Mouse (Mus musculus) lung, postnatal 25 days (tissue): Measurements from ENCODE around the gene Gpr1.

Experiments used
- DNase-seq: peaks from one replicate; pipeline ENCODE4 v3.0.0; 2022; ENCODE audit warnings: low spot score

Gene Gpr1

DNA sequence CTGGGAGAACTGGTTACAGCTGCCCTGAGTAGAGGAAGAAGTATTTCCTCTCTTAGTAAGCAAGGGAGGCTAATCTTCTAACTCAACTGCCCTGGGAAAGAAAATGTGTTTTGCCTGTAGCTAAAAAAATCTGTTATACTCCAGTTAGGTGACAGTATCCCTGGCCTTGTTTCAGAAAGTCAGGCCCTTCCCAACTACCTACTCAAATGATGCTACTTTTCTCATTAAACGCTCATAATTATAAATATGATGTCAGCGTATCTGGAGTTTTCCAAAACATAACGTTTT is at the start of gene Gpr1:
Gene Gpr1, minus strand, starts transcription at position 273 of the 288 bp plus-strand sequence.
- DNase-seq, result no peak

DNA sequence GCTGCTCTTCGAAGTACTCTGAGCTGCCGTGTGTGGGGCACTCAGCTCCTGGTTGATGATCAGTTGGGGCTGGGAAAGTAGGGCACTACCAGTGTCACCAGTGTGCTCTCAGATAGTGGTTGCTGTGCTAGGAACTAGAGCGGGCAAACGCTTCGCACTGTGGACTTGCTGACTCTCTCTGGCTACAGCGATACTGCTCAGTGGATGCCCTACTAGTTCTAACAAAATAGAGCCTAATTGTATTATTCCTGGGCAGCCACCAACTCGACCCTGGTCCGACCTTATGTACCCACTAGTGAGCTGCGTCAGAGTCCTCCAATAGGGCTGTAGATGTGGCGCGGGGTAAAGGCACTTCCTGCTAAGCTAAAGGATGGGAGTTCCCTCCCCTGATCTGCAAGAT is 49.3 kb upstream of the Gpr1 start:
- DNase-seq, result no peak

DNA sequence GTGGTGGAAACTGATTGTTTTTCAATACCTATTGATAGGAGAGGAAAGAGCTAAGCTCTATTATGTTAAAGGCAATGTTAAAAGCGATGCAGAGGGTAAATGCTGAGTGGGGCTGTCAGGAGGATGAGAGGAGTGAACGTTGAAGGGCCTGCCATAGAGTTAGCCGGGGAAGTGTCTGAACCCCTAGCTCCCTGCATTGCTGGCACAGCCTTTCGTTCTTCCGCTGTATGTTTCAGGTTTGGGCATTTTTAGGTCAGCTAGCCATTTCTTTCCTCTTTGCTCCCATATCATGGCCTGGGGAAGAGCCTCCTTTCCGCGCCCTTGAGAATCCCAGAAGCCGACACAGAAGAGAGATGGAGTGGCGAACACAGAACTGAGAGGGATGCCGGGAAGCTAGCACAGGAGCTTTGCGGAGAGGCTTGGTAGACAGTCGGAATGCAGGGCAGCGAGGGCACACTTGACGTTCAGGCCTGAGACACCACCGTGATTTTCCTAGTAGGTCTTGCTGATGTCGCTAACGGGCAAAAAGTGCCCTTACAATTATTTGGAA is 46.8 kb upstream of the Gpr1 start:
- no peak for DNase-seq

DNA sequence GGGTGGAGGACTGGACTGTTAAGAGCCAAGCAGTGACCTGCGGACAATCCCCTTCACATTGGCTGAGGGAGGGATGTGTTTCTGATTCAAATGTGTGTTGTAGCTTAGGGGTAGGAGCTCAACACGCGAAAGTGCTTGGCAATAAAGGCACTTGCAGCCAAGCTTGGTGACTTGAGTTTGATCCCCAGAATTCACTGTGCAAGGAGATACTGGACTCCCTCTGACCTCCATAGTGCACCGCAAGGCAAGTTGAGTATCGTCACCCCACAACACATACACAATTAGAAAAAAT is 46.3 kb upstream of the Gpr1 start:
- no peak for DNase-seq

DNA sequence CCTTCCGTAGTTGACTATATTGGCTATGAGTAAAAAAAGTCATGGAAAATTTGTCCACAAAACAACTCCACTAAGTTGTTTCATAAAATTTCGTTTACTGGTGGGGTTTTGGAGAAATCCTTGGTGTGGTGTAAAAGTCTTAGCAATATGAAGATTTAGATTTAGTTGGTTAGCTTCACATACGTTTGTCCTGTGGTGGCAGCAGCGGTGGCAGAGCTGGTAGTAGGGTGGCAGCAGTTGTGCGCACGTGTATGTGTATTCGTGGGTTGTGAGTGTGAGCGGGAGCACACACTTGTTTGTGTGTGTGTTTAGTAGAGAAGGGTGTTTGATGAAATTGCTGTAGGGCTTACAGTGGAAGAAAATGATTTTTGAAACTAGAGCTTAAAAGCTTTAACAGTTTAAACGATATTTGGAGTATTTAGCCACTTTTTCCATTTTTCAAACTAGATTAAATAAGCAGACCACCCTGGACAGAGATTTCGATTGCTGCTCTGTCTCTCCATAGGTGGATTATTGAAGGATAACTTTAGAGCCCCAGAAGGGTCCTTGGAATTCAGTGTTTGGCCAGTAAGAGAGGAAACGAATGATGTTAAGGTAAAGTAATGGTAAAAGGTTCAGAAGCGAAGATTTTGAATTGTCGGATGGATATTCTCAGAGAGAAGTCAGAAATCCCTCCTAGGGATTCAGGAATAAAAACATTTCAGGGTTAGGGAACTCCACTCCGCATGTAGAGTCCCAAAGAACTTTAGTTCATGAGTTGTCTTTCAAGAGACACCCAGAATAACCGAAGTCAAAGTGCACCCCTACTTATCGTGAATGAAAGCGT is 45.8 kb upstream of the Gpr1 start:
- DNase-seq, result no peak

DNA sequence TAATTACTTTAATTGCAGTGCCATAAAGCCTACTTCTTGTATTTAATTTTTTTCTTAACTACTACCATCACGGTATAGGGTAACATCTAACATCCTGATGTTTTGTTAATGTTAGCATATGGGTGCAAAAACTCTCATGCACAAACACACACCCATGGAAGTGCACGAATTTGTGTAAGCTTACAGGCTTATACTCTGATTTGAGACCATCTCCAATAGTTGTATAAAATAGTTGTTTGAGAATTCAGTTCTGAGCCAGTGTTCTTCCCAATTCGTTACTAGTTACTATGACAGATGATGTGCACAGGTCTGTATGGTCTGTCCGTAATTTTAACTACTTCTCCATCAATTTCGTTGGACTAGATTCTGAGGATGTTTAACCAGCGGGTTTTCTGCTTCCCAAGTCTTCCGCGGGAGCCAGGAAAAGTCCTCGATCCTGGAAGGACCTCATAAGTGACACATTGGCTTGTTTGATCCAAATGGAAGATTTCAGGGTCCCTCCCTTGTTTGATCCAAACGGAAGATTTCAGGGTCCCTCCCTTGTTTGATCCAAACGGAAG is 45.0 kb upstream of the Gpr1 start:
- no peak for DNase-seq

DNA sequence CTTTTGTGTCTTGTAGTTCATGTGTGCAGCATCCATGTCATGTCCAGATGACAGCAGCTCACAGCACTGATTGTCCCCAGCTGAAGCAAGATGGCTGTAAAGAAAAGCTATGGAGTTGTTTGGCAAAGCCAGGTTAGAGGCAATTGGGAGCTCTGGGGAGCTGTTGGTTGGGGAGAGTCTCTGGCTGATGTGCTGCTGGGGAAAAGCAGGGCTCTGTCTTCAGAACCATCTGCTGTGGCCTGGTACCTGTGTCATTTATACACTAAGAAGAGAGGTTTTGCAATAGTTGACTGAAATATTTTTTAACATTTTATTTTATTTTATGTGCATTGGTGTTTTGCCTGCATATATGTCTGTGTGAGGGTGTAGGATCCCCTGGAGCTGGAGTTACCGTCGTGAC is 44.2 kb upstream of the Gpr1 start:
- DNase-seq, result no peak

DNA sequence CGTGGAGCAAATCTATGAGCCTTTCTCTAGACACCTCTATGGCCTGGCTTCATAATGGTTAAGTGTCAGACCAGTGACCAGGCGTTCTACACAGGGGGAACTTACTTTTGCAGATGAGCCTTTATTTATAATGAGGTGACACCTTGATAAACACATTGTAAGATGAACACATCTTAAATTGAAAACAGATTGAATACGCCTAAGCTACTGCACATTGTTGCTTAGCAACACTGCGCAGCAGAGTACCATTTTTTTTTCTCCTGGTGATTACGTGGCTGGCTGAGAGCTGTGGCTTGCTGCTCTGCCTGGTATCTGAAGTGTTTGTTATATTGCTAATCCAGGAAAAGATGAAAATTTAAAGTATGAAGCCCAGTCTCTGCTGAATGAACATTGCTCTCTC is 41.7 kb upstream of the Gpr1 start:
- DNase-seq, result no peak

DNA sequence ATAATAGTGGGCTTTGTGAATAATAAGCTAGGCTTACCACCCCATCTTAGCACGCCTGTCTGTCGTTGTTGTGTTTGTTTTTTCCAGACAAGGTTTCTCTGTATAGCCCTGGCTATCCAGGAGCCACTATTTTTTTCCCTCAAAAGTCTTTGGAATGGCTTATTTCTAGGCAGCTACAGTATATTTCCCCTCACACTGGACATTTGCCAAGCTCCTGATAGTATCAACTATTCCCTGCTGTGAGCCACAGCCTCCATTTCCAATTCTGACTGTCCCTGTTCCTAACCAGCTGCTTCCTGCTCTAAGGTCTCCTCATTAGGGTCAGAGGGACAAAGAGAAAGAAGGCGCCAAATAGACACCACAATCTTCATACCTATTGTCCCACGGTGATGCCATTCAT is 40.8 kb upstream of the Gpr1 start:
- DNase-seq, result no peak

DNA sequence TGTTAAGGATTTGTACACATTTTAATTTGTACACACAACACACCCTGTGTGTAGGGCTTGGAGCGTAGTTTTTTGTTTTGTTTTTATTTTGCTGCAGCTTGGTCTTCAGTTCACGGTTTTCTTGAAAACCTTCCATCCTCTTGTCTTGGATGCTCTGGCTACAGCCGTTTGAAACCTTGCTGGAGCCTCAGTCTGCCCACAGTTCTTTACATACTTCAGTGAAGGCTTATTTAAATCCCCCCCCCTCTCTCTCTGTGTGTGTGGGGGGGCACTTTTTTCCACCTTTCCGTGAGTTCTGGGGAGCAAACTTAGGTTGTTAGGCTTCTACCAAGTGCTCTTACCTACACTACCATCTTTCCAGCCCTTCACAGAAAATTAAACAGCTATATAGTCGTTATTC is 38.9 kb upstream of the Gpr1 start:
- no peak for DNase-seq

DNA sequence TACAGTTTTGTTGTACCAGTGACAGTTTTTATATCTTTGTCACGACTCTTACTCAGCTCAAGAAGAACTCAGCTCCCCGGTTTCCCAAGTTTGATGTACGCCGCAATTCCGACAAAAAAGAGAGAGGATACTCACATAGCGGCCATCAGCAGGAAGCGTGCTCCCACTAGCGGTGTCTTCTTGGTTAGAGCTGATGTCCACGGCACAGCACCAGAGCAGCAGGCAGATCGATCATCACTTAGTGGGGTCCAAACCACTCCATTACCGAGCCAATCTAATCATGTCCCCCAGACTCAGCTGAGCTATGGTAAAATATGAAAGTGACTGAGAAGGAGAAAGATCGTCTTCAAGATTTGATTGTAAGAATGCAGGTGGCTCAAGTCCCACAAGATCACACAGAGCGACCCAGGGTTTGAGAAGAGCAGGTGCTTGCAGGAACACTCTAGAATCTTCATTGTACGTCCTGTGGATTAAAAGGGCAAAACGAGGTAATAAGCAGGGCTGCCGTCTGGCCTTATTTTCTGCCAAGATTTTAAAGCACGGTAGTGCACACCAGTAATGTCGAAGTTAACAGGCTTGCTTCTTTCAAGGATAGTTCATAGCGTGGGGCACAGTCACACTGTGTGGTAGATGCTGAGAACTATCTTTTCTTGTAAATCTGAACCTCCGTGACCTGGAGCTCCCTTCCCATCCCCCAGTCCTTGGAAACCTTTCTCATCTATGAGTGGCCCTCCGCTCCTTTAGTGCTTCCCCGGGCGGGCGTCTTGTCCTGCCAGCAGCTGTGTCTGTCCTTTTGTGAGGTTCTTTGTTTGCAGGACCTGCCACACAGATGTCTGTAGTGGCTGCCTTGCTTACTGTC is 38.2 kb upstream of the Gpr1 start:
- DNase-seq, result no peak

DNA sequence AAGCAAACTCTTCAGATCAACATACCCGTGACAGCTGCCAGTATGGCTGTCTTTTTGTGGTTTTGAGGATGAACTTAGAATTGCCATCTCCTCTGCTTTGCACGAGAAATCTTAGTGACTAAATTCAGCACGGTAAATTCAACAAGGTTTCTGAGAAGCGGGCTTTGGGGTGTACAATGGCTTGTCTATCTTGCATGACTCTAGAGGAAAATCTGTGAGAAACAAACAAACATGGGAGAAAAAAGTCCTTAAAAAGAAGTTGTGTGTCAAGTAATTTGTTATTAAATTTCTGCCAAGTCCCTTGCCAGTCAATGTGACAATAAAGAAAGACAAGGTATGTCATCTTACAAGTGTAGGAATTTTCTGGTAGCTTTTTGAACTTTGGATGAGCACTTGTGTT is 34.9 kb upstream of the Gpr1 start:
- no peak for DNase-seq

DNA sequence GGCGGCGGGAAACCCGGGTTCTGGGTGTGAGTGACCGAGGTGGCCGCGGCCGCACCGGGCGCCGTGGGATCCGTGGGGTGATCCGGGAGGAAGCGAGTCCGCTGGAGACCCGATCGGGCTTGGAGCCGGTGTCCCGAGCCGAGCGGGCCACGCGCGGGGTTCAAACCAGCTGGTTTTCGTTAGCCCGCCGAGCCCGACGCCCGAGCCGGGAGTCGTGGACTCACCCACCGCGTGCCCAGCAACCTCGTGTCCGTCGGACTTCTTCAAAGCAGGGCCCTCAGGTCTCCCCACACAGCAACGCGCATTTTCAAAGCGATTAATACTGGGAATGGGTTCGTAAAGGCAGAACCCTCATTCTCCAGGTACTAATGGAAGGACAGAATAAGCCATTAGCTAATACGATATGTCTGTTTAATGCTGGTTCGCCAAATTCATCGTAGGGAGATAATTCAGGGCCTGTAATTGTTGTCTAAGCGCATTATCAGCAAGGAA is 34.1 kb upstream of the Gpr1 start:
- DNase-seq, result no peak

DNA sequence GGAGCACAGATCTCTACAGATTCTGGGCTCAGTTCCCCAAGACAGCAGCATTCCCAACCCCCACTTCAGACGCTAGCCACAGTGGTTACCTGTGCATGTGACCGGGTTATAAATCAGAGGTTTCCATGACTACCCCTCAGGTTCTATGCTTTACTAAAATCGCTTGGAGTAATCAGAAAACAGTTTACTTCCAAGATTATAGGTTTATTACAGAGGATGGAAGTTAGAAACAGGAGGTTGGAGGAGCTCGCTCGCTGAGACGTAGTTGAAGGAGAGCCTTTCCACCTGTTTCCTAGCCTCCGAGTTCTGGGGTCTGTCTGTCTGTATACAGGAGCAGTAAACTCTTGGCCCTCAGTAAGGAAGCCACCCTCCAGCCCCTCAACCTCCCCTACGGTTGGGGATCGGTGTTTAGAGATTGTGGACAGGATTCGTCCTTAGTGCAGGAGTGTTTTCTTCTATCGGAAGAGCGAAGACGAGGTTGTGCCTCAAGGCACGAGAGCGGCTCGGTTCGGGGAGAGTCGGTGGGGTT is 33.6 kb upstream of the Gpr1 start:
- DNase-seq, result no peak

DNA sequence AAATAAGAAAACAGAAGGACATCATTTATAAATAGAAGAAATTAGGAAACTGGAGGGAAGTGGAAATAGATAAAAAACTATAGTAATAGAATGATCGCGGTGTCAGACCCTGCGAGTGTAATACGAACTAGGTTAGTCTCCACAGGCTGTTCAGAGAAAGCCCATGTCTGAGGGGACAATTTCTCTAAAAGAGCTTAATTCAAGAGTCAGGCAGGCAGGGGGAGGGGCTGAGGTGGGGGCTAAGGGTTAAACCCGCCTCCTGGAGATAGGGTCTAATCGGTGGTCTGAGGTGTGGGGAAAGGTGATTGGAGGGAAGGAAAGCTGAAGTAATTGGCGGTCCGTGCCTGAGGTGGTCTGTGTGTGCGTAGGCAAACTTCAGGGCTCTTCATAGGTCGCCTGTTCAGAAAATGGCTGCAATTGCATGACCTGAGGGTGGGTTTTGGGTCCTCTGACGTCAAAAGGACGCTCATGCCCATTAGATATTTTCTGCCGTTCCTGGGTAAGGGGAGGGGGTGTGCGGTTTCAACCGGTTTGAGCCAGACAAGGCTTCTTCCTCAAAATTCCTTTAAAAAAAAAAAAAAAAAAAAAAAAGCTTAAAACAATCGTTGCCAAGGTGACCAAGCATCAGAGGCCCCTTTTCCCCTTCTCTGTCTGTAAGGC is 32.6 kb upstream of the Gpr1 start:
- DNase-seq, result no peak

DNA sequence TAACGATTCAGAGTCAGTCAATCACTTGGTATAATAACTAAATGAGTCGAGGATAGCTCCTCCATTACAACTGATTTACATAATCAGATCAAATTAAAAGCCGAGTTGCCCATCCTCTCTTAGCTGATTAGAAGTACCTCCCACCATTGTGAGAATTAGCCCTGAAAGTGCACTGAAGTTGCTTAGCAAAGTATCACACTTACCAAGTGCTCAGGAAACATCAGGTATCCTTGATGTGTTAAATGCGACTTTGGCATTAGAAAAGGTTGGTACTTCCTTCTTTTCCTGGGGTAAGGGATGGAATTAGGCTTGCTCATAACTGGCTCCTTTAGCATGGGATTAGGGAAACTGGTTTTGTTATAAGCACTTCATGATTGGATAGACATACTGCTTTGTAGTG is 29.5 kb upstream of the Gpr1 start:
- no peak for DNase-seq

DNA sequence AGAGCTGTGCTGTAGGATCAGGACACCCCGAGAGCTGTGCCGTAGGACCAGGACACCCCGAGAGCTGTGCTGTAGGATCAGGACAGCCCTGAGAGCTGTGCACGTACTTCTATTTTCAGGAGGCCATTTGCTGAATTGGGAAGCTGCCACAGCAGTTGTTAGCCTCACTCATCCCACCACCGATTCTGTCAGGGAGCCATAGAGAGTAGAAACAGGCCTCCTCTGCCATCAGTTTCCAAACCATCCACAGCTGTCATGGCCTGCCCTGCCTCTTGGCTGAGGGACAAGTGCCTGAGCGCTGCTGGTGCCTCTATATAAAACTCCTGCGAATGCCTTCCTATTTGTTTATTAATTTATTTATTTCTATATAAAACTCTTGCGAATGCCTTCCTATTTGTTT is 25.4 kb upstream of the Gpr1 start:
- DNase-seq, result no peak

DNA sequence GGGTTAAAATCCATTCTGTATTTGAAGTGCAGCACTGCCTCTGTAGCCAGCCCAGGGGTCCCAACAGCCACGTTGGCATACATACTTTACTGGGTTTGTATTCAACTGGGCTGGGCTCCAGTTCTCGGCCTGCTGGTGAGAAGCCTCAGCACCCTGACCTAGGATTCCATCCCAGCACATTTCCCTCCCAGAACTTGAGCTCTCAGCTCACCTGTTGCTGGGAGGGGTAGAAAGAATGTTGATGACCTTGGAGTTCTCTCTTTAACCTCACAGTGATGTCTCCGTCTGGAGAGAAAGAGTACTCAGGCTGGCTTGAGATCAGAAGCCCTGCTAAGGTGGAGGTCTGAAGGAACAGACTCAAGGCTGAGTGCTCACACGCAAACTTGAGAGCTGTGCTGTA is 25.0 kb upstream of the Gpr1 start:
- DNase-seq, result no peak

DNA sequence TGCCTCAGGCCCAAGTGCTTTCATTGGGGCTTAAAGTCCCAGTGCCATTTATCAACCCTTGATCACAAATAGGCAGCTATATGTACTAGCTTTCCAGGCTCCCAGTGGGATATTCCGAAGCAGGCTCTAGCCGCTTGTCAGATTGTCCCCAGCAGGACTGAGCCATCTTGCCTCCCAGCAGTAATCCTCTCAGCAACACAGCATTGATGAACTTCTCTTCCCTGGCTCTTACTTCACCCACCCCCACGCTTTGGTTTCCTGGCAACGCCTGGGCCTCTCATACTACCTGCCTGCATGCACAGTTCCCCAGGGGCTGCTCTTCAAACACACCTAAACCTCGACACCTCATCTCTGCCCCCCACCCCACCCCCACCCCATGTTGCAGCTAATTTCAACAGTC is 23.0 kb upstream of the Gpr1 start:
- DNase-seq, result no peak

DNA sequence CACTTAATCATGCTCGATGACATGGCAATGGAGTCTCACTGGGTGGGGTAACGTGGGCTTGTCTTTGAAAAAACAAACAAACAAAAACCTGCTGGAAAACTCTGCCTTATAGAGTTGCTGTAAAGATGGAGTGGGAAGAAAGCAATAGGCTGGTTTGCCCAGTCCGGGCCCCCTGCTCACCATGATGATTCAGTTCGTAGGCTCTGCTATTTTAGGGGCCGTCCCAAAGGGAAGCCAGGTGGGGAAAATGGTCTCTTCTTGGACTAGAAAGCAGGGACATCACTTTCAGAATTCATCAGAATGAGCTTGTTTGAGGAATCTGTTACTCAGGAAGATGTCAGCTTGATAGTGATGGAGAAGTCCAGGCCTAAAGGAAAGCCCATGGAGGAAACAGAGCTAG is 12.9 kb upstream of the Gpr1 start:
- no peak for DNase-seq

DNA sequence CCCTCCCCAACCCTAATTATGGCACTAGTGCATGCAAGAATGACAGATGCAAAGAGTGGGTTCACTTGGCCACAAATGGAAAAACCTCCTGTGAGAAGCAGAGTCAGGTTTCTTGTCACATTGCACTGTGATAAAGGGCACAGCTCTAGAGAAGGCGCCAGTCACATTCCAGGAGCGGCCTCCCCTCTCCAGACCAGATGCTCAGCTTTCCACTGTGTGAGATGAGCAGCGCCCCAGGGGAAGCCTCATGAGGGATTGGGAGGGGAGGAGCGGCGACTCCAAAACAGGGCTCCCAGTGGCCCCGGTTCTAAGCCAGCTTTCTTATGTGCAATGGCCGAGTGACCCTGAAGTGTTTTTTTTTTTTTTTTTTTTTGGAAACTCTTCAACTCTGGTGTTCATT is 11.5 kb upstream of the Gpr1 start:
- DNase-seq, result no peak

DNA sequence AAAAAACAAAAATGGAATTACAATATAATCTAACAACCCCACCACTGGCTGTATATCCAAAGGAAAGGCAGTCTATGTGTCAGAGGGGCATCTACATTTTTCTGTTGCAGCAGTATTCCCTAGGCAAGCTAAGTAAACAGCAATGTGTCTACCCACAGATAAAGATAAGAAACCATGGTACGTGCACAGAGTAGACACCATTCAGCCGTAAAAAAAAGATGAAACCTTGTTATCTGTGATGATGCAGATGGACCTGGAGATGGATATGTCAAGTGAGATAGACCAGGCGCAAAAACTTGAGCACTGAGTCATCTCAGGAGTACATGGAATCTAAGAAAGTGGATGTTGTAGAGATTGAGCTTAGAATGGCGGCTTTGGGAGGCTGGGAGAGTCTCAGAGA is 10.7 kb upstream of the Gpr1 start:
- DNase-seq, result no peak
